Mouse (Mus musculus) kidney, adult 2 months (tissue): ENCODE data around the gene Mtcp1.

Source experiments
- CTCF ChIP-seq: fragments of 200-500 bp; conservative IDR thresholded peaks from 2 replicates; pipeline ENCODE4 v1.5.1; 2011; ENCODE audit warnings: low read depth, mild to moderate bottlenecking, control low read depth, low read length, moderate library complexity, mixed read lengths; ENCODE audit not compliant: insufficient read depth, insufficient read length
- POLR2A ChIP-seq: fragments of 200-500 bp; IDR thresholded peaks from one replicate; pipeline ENCODE4 v1.6.1; 2011; ENCODE audit warnings: low read depth, low read length, control low read depth

GRCm38 (mm10) chrX:75381699-75382098, 34.7 kb downstream of the Mtcp1 start:
- no peak for TF ChIP-seq POLR2A
- no peak for TF ChIP-seq CTCF
